ENCODE assay signal across 30 mouse cellular contexts in genomic region chr11:74551568-74551967, GRCm38 (mm10). TPM values are rescaled to one million over a fixed set of nuclear protein-coding genes. Genes with fewer than 3 reads are reported as not detected.
DNase-seq lines count a peak whose midpoint lies in the region; ATAC-seq and TF ChIP-seq lines count a peak whose summit lies in the region.
"Had no signal": no experiment of that assay in that cellular context is flagged by ENCODE, and none has a peak within 500 bp of the region (broad histone marks: within the 10 kb centered on the region; RNA-seq: fewer than 3 reads in every experiment).

No protein-coding gene starts in this region.

- no peaks in the 10 kb centered on the region for H3K9me3 ChIP-seq in kidney, embryonic 16.5 days (ENCODE audit: low read length)
- H3K9me3 ChIP-seq: embryonic facial prominence, embryonic 12.5 days; limb, embryonic 10.5 days; limb, embryonic 15.5 days; midbrain, embryonic 10.5 days; midbrain, embryonic 15.5 days had no signal

- ATAC-seq in granulocyte monocyte progenitor cell, adult 5-6 weeks (replicated peaks; ENCODE audit: poor library complexity, severe bottlenecking), result peak; percentile 38
- no peak for ATAC-seq in kidney, embryonic 16.5 days (ENCODE audit: low FRiP score, low TSS enrichment)
- ATAC-seq: CD4-positive, CD25-positive, alpha-beta regulatory T cell, adult 4 months; forebrain, embryonic 16.5 days; hindbrain, postnatal 0 days; intestine, embryonic 16.5 days; midbrain, embryonic 15.5 days had no signal

- H3K4me3 ChIP-seq in layer of hippocampus, adult 2 months, result no peak overlapping the region
- H3K4me3 ChIP-seq in kidney, embryonic 16.5 days (ENCODE audit: low read length), result no peak overlapping the region
- H3K4me3 ChIP-seq: embryonic facial prominence, embryonic 12.5 days; gastrocnemius, adult 2 months; limb, embryonic 10.5 days; limb, embryonic 15.5 days; midbrain, embryonic 10.5 days; midbrain, embryonic 15.5 days had no signal

- TF ChIP-seq CTCF in layer of hippocampus, adult 2 months (conservative IDR thresholded peaks at IDR 0.05), result no peak

- H3K4me1 ChIP-seq in kidney, embryonic 16.5 days (ENCODE audit: insufficient read depth, low read length), result peaks cover 26% of the 10 kb centered on the region

- H3K4me2 ChIP-seq in kidney, embryonic 16.5 days (replicated peaks; ENCODE audit: low read depth, low read length), result no peak overlapping the region
- H3K4me2 ChIP-seq: embryonic facial prominence, embryonic 12.5 days; limb, embryonic 15.5 days; lung, embryonic 14.5 days; midbrain, embryonic 15.5 days had no signal

- H3K27me3 ChIP-seq in kidney, embryonic 16.5 days (ENCODE audit: insufficient read depth, low read length), result no peaks in the 10 kb centered on the region
- H3K27me3 ChIP-seq: embryonic facial prominence, embryonic 12.5 days; limb, embryonic 15.5 days; midbrain, embryonic 15.5 days had no signal

- WGBS in kidney, embryonic 16.5 days, result 77% methylated on average over 6 of the region's 6 CpGs

- no peak overlapping the region for H3K9ac ChIP-seq in kidney, embryonic 16.5 days (replicated peaks; ENCODE audit: low read length)
- H3K9ac ChIP-seq: embryonic facial prominence, embryonic 12.5 days; limb, embryonic 15.5 days; liver, embryonic 14.5 days; lung, embryonic 14.5 days; midbrain, embryonic 15.5 days had no signal

- no peak for DNase-seq in layer of hippocampus, adult 2 months (ENCODE audit: low spot score in 2 of 2)
- no peak for DNase-seq in layer of hippocampus, adult 9-10 months (ENCODE audit: low spot score)
- peak; percentile 83 for DNase-seq in 416B (ENCODE audit: low read depth)
- peak; percentile 38 for DNase-seq in NIH3T3 (ENCODE audit: low read depth)
- no peak for DNase-seq in ovary, adult 18-20 months (ENCODE audit: low spot score)
- DNase-seq in kidney, postnatal 36 days, result no peak
- DNase-seq: cerebellum, adult 2 months; cerebellum, postnatal 14 days; embryo, embryonic 11 days; gastrocnemius, adult 2 months; gastrocnemius, postnatal 36 days; kidney, adult 8-10 months; kidney, postnatal 10 days; lung, embryonic 14.5 days; right cerebral cortex, adult 18-20 months; spleen, adult 18-20 months; thymus, postnatal 14 days had no signal

- H3K36me3 ChIP-seq in kidney, embryonic 16.5 days (ENCODE audit: insufficient read depth, low read length), result no peaks in the 10 kb centered on the region
- H3K36me3 ChIP-seq: embryonic facial prominence, embryonic 12.5 days; limb, embryonic 10.5 days; limb, embryonic 15.5 days; midbrain, embryonic 10.5 days; midbrain, embryonic 15.5 days had no signal

- peak overlapping the region; percentile 54; the same call in 1 of the 2 replicates for H3K27ac ChIP-seq in layer of hippocampus, adult 2 months
- no peak overlapping the region for H3K27ac ChIP-seq in kidney, embryonic 16.5 days (ENCODE audit: low read length)
- H3K27ac ChIP-seq: embryonic facial prominence, embryonic 12.5 days; gastrocnemius, adult 2 months; hindbrain, postnatal 0 days; limb, embryonic 10.5 days; limb, embryonic 15.5 days; liver, embryonic 14.5 days; macrophage; midbrain, embryonic 10.5 days; midbrain, embryonic 15.5 days had no signal

RNA-seq across cellular contexts. Expression of gene Rap1gap2, which starts 59.1 kb away (rescaled TPM):
- 100 to 1,000 TPM; 129 to 135 TPM for total RNA-seq in layer of hippocampus, adult 2 months (2021)
- 1.1 and 3.2 TPM in 2 replicates for total RNA-seq in granulocyte monocyte progenitor cell, adult 5-6 weeks (2014; fragmentation: Nextera tagmentation)
- 0.78 and 0.82 TPM in 2 replicates for total RNA-seq in granulocyte monocyte progenitor cell, adult 5-6 weeks (2017)
- polyA plus RNA-seq in kidney, embryonic 16.5 days (2015; fragmentation: Nextera tagmentation; extraction: Ambion mirVana), result 5.5 and 6.2 TPM in 2 replicates

Comparison
In these comparisons a context has a peak if more than half of its experiments do, and no peak if none do; other contexts are left out.
1. DNase-seq: peak in 416B (single experiment) and NIH3T3 (single experiment); none in layer of hippocampus, adult 2 months (0 of 2), layer of hippocampus, adult 9-10 months (single experiment), ovary, adult 18-20 months (single experiment) and kidney, postnatal 36 days (0 of 2).
2. RNA of gene Rap1gap2, which starts 59.1 kb away (total RNA-seq): 129 to 135 TPM in layer of hippocampus, adult 2 months; 0.78 to 3.2 TPM in granulocyte monocyte progenitor cell, adult 5-6 weeks; every median in the first group is over 10 times any median in the second.